Mouse (Mus musculus) embryonic facial prominence, embryonic 13.5 days (tissue): Measurements from ENCODE around the gene Irs2. TPM values are rescaled to one million over a fixed set of nuclear protein-coding genes. Genes with fewer than 3 reads are reported as not detected.

Experiments
- ATAC-seq: fragments of 200-750 bp; cut with Nextera tagmentation; 2 replicates; pipeline ENCODE4 v1.8.0; 2017; ENCODE audit warnings: low read depth; ENCODE audit not compliant: insufficient number of reproducible peaks, insufficient read depth, low FRiP score, low TSS enrichment
- H3K27ac ChIP-seq: fragments of 300-500 bp; sonication (generic); 2 replicates; pipeline ENCODE4 v1.5.1; 2015; ENCODE audit warnings: moderate library complexity, mild to moderate bottlenecking, inconsistent platforms
- H3K27me3 ChIP-seq: fragments of 300-500 bp; sonication (generic); 2 replicates; pipeline ENCODE4 v1.6.1; 2015; ENCODE audit warnings: mild to moderate bottlenecking, inconsistent platforms
- H3K36me3 ChIP-seq: fragments of 300-500 bp; sonication (generic); 2 replicates; pipeline ENCODE4 v1.6.1; 2015; ENCODE audit warnings: mild to moderate bottlenecking, inconsistent platforms
- H3K4me1 ChIP-seq: fragments of 300-500 bp; sonication (generic); 2 replicates; pipeline ENCODE4 v1.6.1; 2015; ENCODE audit warnings: inconsistent platforms
- H3K4me2 ChIP-seq: fragments of 300-500 bp; sonication (generic); 2 replicates; pipeline ENCODE4 v1.6.1; 2015; ENCODE audit warnings: moderate library complexity, mild to moderate bottlenecking, inconsistent platforms
- H3K4me3 ChIP-seq: fragments of 300-500 bp; sonication (generic); 2 replicates; pipeline ENCODE4 v1.5.1; 2015; ENCODE audit warnings: mild to moderate bottlenecking, inconsistent platforms
- H3K9ac ChIP-seq: fragments of 300-500 bp; sonication (generic); 2 replicates; pipeline ENCODE4 v1.6.1; 2015; ENCODE audit warnings: mild to moderate bottlenecking, inconsistent platforms
- H3K9me3 ChIP-seq: fragments of 300-500 bp; sonication (generic); 2 replicates; pipeline ENCODE4 v1.6.1; 2016; ENCODE audit warnings: inconsistent platforms
- WGBS: fragments of 180-500 bp; shearing (Covaris S2); methylation state at CpG from one replicate; pipeline ENCODE4 v1.1.7; 2015; ENCODE audit warnings: mixed read lengths; 5-methylcytosine and 5-hydroxymethylcytosine counted together
- polyA plus RNA-seq: library from polyadenylated mRNA; unstranded; fragments of >200 nt; fragmentation: Nextera tagmentation; extraction: Ambion mirVana; gene quantifications from 2 replicates; pipeline ENCODE4 v1.2.1, GENCODE M21; 2015

The Irs2 gene
- polyA plus RNA-seq, 1 experiment from 2014 or later = 8.7 TPM

DNA sequence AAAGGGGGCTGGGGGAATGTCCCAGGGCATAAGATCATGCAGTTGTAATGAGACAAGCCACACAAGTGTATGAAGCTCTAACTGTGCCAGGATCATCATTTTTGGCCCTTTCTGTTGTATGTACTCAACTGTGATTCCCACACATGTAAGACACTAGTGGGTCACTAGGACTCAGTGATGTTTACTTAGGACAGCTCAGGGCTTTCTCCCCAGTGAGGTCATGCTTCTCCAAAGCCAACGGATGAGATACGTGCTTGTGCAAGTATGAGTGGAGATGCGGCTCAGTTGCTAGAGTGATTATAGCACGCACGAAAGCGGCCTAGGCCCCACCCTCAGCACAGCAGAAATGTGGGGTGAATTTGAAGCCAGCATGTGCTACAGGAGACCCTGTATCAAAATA is 27.4 kb downstream of the Irs2 start:
- Histone ChIP-seq H3K9me3 (no peaks in the 10 kb centered on the region), H3K36me3 (peaks cover 17% of the 10 kb centered on the region), H3K4me3 (no peak overlapping the region), H3K4me2 (no peak overlapping the region), H3K4me1 (peaks cover 38% of the 10 kb centered on the region), H3K9ac (no peak overlapping the region), H3K27me3 (no peaks in the 10 kb centered on the region), H3K27ac (no peak overlapping the region)
- WGBS = 80% methylated on average over 6 of the region's 6 CpGs
- no peak for ATAC-seq

DNA sequence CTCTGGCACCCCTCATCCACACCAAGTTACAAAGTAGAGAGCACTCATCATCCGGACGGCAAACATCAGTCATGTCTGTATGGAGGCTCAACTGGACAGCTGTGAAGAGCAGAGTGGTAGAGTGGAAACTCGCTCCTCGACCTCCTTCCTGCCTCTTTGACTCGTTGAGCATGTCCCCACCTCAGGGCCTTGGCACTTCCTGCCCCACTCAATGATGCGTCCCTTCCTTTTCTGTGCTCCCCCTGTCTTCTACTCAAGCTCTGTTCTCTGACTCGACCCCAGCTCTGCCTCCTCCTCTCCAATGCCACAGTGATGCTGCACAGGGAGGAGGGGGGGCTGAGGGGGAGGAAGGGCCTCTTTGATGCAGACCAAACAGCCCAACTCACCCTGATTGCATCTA is 28.3 kb downstream of the Irs2 start:
- Histone ChIP-seq H3K4me1 (peaks cover 44% of the 10 kb centered on the region), H3K36me3 (peaks cover 9% of the 10 kb centered on the region), H3K4me3 (no peak overlapping the region), H3K27me3 (no peaks in the 10 kb centered on the region), H3K4me2 (no peak overlapping the region), H3K9ac (no peak overlapping the region), H3K27ac (no peak overlapping the region), H3K9me3 (no peaks in the 10 kb centered on the region)
- ATAC-seq = no peak
- WGBS = 47% methylated on average over 7 of the region's 7 CpGs

DNA sequence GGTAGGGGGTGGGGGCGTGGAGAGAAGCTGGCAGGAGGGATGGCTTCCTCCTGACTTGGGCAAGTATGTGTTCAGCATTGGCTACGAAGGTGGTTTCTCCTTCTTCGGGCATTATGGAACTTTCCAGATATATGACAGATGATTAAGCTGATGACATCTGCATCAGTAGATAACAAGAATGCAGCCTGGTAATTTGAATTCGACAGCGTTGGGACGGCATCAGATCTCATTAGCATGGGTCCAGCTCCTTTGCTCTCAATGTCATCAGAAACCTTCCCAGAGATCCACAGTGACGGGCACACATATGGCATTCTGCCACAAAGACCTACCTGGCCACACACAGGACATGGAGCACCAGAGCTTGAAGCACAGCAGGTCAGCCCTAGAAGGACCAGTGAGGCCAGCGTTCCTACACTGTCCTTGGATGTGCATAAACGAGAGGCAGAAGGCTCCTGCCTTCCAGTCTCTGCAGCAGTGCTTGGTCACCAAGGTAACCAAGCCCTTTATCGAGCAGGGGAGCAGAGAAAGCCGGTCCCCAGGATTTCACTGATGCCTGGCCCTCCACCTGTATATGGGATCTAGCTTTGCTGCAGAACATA is 29.0 kb downstream of the Irs2 start:
- Histone ChIP-seq H3K4me2 (no peak overlapping the region), H3K27me3 (no peaks in the 10 kb centered on the region), H3K27ac (no peak overlapping the region), H3K9me3 (no peaks in the 10 kb centered on the region), H3K4me1 (peaks cover 50% of the 10 kb centered on the region), H3K36me3 (peaks cover 3% of the 10 kb centered on the region; the same call in 1 of the 2 replicates), H3K9ac (no peak overlapping the region), H3K4me3 (no peak overlapping the region)
- 66% methylated on average over 11 of the region's 11 CpGs for WGBS
- no peak for ATAC-seq

DNA sequence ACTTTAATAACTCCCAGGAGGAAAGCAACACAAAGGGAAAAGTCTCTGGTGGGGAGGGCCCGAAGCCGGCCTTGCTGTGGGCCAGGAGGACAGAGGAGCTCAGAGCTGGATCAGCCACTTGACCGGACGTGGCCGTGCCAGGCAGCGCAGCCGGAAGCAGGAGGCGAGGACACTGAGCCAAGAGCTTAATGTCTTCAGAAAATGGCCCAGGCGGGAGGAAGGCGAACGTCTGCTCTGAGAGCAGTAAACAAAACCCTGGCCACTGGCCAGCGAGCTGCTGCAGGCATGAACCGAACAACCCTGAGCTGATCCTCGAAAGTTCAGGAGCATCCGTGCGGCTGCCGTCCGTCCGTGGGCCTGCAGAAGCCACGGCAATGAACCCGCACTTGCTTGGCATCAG is 29.9 kb downstream of the Irs2 start:
- no peak for ATAC-seq
- Histone ChIP-seq H3K9ac (no peak overlapping the region), H3K4me1 (peaks cover 57% of the 10 kb centered on the region), H3K4me3 (no peak overlapping the region), H3K27ac (peak overlapping the region; percentile 66), H3K4me2 (no peak overlapping the region), H3K9me3 (no peaks in the 10 kb centered on the region), H3K36me3 (no peaks in the 10 kb centered on the region), H3K27me3 (no peaks in the 10 kb centered on the region)
- WGBS = 56% methylated on average over 21 of the region's 21 CpGs

DNA sequence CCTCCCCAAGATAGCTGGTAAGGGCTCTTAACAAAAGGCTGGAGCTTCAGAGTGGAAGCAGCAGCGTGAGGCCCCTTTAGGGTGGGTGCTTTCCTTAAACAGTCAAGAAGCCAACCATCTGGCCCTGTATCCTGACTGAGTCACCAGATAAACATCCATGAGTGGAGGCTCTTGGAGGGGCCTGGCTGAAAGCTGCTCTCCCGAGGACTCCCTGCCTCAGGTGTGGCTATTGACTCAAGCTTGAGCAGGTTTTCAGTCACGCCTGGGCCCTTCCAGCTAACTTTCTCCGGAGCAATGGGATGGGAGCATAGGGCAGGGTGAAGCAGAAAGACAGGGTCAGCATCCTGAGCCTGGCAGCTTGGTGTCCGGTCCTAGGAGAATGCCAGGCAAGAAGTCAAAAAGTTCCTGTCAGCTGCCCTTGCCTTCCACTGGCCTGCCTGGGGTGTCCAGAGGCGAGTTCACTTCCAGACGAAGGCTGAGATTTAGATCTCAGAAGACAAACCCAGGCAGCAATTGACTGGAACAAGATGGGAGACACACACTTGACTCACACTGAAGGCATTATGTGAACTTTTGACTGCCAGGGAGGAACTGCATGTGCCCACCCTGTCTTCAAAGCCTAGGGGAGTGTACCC is 30.4 kb downstream of the Irs2 start:
- 51% methylated on average over 7 of the region's 7 CpGs for whole genome bisulfite sequencing
- Histone ChIP-seq H3K4me3 (no peak overlapping the region), H3K9ac (0 out of 2 replicates have a peak overlapping the region, but pooled peaks have one; percentile 36), H3K9me3 (no peaks in the 10 kb centered on the region), H3K27me3 (no peaks in the 10 kb centered on the region), H3K36me3 (no peaks in the 10 kb centered on the region), H3K4me1 (peaks cover 62% of the 10 kb centered on the region), H3K4me2 (peak overlapping the region; percentile 22), H3K27ac (peak overlapping the region; percentile 66)
- no peak for ATAC-seq

DNA sequence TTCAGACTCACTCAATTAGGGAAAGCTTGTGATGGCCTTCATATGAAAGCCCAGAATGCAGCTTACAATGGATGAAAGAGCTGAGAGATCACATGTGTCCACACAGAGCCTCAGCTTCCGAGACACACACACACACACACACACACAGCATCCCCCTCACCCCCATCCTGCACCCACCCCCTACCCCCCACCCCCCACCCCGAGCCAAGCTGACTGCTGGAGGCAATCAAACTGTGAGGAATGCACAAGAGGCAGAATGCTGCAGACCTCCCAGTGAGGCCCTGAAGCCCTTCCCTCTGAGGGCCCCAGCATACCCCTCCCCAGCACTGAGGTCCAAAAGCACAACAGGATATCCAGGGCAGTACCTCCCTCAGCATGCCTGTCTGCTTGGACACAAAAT is 33.6 kb downstream of the Irs2 start:
- no peak overlapping the region for H3K9ac ChIP-seq
- H3K4me3 ChIP-seq = no peak overlapping the region
- no peak overlapping the region for H3K4me2 ChIP-seq
- ATAC-seq = no peak
- 6% methylated on average over 2 of the region's 2 CpGs for WGBS
- peak overlapping the region; percentile 56 for H3K27ac ChIP-seq
- peaks cover 84% of the 10 kb centered on the region for H3K4me1 ChIP-seq
- no peaks in the 10 kb centered on the region for H3K36me3 ChIP-seq
- H3K27me3 ChIP-seq = no peaks in the 10 kb centered on the region
- H3K9me3 ChIP-seq = no peaks in the 10 kb centered on the region

DNA sequence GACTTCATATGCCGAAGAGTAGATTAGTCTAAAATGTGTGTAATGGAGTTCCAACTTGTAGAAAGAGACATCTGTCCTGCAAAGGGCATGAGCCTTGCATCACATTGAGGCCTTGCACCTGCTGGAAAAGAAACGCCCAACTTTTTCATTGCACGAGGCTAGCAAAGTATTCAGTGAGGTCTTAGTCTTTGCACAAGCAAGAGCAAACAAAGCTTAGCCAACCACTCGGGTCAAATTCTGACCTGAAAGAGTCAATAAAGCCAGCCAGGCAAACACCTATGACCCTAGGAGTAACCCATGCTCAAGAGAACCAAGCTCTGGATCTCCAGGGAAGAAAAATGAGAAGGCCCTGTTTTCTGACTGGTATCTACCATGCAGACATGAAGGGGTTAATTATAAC is 34.1 kb downstream of the Irs2 start:
- Histone ChIP-seq H3K27me3 (no peaks in the 10 kb centered on the region), H3K36me3 (no peaks in the 10 kb centered on the region), H3K9me3 (no peaks in the 10 kb centered on the region), H3K4me3 (no peak overlapping the region), H3K4me2 (no peak overlapping the region), H3K9ac (no peak overlapping the region), H3K27ac (peak overlapping the region; percentile 56; the same call in 1 of the 2 replicates), H3K4me1 (peaks cover 80% of the 10 kb centered on the region)
- 66% methylated on average over 4 of the region's 4 CpGs for WGBS
- ATAC-seq = no peak

DNA sequence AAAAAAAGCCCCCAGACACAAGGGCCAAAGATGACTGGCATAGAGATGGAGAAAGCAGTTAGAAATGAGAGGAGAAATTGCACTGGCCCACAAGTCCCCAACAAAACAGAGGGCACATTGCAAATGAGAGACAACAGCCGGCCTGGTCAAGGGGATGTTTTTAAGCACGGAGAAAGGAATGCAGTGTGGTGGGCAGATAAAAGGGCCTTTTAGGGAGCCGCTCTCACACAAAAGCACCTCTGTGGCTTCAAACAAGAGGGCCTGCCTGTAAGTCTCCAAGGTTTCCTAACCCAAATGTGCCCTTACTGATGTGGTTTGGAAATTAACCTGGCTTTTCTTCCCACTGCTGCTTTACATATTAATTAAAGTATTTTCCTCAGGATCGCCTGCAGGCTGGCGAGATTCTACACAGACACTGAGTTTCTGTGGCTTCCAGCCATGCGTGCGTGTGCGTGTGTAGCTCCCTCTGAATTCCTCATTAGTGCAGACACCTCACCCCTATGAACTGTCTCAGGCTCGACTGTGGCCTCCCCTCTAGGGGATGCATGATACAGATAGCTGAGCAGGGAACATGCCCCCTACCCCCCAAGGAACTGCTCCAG is 35.3 kb downstream of the Irs2 start:
- Histone ChIP-seq H3K4me2 (no peak overlapping the region), H3K9ac (no peak overlapping the region), H3K9me3 (no peaks in the 10 kb centered on the region), H3K36me3 (no peaks in the 10 kb centered on the region), H3K27me3 (no peaks in the 10 kb centered on the region), H3K4me1 (peaks cover 80% of the 10 kb centered on the region), H3K4me3 (no peak overlapping the region), H3K27ac (0 out of 2 replicates have a peak overlapping the region, but pooled peaks have one; percentile 9)
- 26% methylated on average over 9 of the region's 9 CpGs for WGBS
- no peak for ATAC-seq

DNA sequence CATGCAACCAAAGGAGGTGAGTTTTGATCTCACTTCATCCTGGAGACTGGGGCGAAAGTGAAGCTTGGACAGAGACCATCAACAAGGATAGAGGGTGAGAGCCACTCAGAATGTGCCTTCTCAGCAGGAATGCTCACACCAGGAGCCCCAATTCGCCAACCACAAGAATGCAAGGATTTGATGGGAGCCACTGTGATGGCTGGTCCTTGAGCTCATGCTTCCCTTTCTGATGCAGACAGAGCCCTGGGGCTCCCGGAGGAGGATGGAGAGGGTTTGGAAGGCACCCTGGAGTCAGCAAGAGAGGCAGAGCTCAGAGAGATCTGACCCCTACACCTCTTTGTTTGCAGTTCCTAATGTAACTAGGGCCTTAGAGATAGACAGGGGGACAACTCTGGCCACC is 36.3 kb downstream of the Irs2 start:
- WGBS = 41% methylated on average over 3 of the region's 3 CpGs
- ATAC-seq = no peak
- no peaks in the 10 kb centered on the region for H3K36me3 ChIP-seq
- no peaks in the 10 kb centered on the region for H3K9me3 ChIP-seq
- H3K27me3 ChIP-seq = no peaks in the 10 kb centered on the region
- H3K4me1 ChIP-seq = peaks cover 74% of the 10 kb centered on the region
- 0 out of 2 replicates have a peak overlapping the region, but pooled peaks have one; percentile 11 for H3K27ac ChIP-seq
- H3K4me3 ChIP-seq = no peak overlapping the region
- no peak overlapping the region for H3K9ac ChIP-seq
- no peak overlapping the region for H3K4me2 ChIP-seq

DNA sequence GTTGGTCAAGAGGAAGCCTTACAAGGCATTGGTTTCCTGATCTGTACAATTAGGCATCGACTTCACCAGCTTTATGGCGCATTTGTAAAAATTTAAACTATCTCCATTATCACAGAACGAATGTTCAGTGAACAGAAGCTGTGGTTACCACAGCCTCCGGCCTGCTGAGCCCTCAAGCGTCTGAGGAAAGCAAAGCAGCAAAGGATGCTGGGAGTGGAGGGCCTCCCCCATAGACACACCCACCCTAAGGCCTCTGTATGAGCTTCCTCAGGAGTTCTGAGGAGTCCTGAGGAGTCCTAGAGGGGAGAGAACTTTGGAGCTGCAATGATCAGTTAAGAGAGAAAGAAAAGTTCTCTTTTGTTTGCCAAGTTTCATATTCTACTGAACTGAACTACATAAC is 36.7 kb downstream of the Irs2 start:
- H3K9ac ChIP-seq = no peak overlapping the region
- no peaks in the 10 kb centered on the region for H3K27me3 ChIP-seq
- H3K4me1 ChIP-seq = peaks cover 72% of the 10 kb centered on the region
- 79% methylated on average over 5 of the region's 5 CpGs for WGBS
- no peaks in the 10 kb centered on the region for H3K9me3 ChIP-seq
- H3K4me2 ChIP-seq = no peak overlapping the region
- no peaks in the 10 kb centered on the region for H3K36me3 ChIP-seq
- H3K27ac ChIP-seq = peak overlapping the region; percentile 72
- no peak overlapping the region for H3K4me3 ChIP-seq
- no peak for ATAC-seq

DNA sequence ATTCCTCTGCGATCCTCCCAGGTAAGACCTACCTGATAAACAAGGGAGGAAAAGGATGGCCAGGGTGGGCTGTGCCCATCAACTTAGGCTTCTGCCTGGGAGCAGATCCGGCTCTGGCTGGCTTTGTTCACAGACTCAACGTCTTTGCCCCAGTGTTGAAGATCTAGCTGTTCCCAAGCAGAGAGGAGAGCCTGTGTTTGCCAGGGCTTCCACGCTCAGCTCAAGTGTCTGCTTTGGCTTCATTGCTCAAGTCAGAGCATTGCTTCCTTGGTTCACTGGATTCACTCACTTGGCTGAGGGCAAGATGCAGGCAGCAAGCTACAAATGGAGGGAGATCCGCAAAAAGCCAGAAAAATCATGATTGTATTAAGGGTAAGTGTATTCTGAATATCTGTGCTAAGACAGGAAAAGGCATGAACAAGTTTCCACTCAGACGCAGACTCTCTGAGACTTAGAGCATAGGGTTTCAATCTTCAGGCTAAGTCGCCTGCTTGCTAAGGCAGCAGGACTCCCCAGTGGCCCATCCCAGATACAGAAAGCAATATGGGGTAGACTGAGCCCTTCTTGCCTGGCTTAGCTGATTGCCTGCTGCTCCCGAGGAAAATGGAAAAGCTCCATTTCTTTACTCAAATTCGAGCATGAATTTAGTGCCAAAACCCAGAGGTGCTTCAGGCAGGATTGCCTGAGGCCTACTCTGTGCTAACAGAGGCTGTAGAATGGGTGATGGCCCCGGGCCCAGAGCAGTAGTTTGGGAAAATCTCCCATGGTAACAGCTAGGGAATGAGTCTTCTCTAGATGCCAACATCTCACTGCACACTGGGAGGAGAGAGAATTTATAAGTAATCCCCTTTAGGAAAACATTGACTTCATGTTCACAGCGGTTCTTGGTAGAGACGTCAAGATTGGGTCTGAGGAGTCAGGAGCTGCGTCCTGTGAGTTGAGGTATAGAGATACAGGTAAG is 37.5 kb downstream of the Irs2 start:
- peak overlapping the region; percentile 72 for H3K27ac ChIP-seq
- no peak overlapping the region for H3K4me2 ChIP-seq
- no peak overlapping the region for H3K9ac ChIP-seq
- H3K9me3 ChIP-seq = no peaks in the 10 kb centered on the region
- peaks cover 77% of the 10 kb centered on the region for H3K4me1 ChIP-seq
- H3K4me3 ChIP-seq = no peak overlapping the region
- no peaks in the 10 kb centered on the region for H3K27me3 ChIP-seq
- H3K36me3 ChIP-seq = no peaks in the 10 kb centered on the region
- WGBS = 58% methylated on average over 13 of the region's 13 CpGs
- ATAC-seq = no peak
